Mouse (Mus musculus) heart, embryonic 15.5 days (tissue): ENCODE measurements around the gene Mpi. TPM values are rescaled to one million over a fixed set of nuclear protein-coding genes. Genes with fewer than 3 reads are reported as not detected.

Source experiments
- ATAC-seq: fragments of 200-750 bp; cut with Nextera tagmentation; replicated peaks from 2 replicates; pipeline ENCODE4 v1.8.0; 2017; ENCODE audit warnings: low read depth, moderate TSS enrichment; ENCODE audit not compliant: insufficient number of reproducible peaks, insufficient read depth, low FRiP score
- H3K27ac ChIP-seq: fragments of 300-500 bp; sonication (generic); 2 replicates; pipeline ENCODE4 v1.5.1; 2015; ENCODE audit warnings: mild to moderate bottlenecking, inconsistent platforms
- H3K27me3 ChIP-seq: fragments of 300-500 bp; sonication (generic); 2 replicates; pipeline ENCODE4 v1.6.1; 2015; ENCODE audit warnings: inconsistent platforms
- H3K36me3 ChIP-seq: fragments of 300-500 bp; sonication (generic); 2 replicates; pipeline ENCODE4 v1.6.1; 2015; ENCODE audit warnings: mild to moderate bottlenecking, inconsistent platforms
- H3K4me1 ChIP-seq: fragments of 300-500 bp; sonication (generic); replicated peaks from 2 replicates; pipeline ENCODE4 v1.6.1; 2015; ENCODE audit warnings: inconsistent platforms
- H3K4me2 ChIP-seq: fragments of 300-500 bp; sonication (generic); 2 replicates; pipeline ENCODE4 v1.6.1; 2015; ENCODE audit warnings: inconsistent platforms, mild to moderate bottlenecking, moderate library complexity
- H3K4me3 ChIP-seq: fragments of 300-500 bp; sonication (generic); 2 replicates; pipeline ENCODE4 v1.5.1; 2015; ENCODE audit warnings: mild to moderate bottlenecking, inconsistent platforms
- H3K9ac ChIP-seq: fragments of 300-500 bp; sonication (generic); 2 replicates; pipeline ENCODE4 v1.6.1; 2015; ENCODE audit warnings: mild to moderate bottlenecking, inconsistent platforms
- H3K9me3 ChIP-seq: fragments of 300-500 bp; sonication (generic); replicated peaks from 2 replicates; pipeline ENCODE4 v1.6.1; 2016; ENCODE audit warnings: inconsistent platforms
- WGBS: fragments of 180-500 bp; shearing (Covaris S2); methylation state at CpG from one replicate; pipeline ENCODE4 v1.1.7; 2015; ENCODE audit warnings: mixed read lengths; 5-methylcytosine and 5-hydroxymethylcytosine counted together
- polyA plus RNA-seq: library from polyadenylated mRNA; unstranded; fragments of >200 nt; fragmentation: Nextera tagmentation; extraction: Ambion mirVana; gene quantifications from 2 replicates; pipeline ENCODE4 v1.2.1, GENCODE M21; 2015

Mpi gene
- polyA plus RNA-seq, 1 experiment from 2014 or later = 75.2 TPM

DNA sequence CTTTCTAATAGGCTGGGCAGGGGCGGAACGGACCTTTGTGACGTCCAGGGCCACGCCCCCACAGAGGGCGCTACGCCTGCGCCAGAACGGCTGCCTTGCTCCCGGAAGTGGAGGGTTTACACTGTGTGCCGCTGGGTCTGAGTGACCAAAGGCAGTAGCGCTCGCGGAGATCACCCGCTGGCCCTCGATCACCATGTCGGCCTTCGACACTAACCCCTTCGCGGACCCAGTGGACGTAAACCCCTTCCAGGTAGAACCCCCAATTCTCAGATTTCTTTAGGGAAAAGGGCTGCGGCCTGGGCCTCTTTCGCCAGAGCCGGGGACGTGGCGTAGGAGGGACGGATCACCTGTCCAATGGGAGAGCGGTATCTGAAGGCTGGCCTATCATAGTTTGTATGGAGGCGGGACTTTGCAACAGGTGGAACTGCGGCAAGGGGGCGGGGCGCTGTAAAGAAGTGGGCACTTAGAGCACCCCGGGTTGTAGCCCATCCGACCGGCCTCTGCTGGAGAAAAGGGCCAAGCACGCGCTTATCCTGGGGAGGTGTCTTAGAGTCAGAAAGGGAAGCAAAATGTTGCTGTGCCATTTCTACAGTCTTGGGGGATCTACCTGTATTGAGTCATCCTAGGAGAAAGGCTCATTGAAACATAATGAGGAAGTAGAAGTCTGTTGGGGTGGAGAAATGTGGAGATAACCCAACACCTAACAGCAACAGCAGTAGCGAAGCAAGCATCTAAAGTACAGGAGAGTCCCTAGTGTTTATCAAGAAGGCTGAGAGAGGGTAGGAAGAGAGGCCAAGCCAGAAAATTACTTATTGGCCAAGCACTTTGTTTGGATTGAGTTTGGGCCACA lies 8.5 kb upstream of the Mpi start, which contains the start of gene Scamp2:
TSS of gene Scamp2 (plus strand) at position 83 of the 850 bp plus-strand sequence.
- Histone ChIP-seq H3K27me3 (no peaks in the 10 kb centered on the region), H3K27ac (peak within 1 kb of the TSS; percentile 80), H3K4me1 (peaks cover 38% of the 10 kb centered on the region), H3K36me3 (no peaks in the 10 kb centered on the region), H3K9me3 (no peaks in the 10 kb centered on the region), H3K4me2 (peak within 1 kb of the TSS; percentile 82), H3K4me3 (peak within 1 kb of the TSS; percentile 71), H3K9ac (peak within 1 kb of the TSS; percentile 78)
- ATAC-seq = peak; percentile 98
- WGBS = under 1% methylated on average over 37 of the region's 37 CpGs

DNA sequence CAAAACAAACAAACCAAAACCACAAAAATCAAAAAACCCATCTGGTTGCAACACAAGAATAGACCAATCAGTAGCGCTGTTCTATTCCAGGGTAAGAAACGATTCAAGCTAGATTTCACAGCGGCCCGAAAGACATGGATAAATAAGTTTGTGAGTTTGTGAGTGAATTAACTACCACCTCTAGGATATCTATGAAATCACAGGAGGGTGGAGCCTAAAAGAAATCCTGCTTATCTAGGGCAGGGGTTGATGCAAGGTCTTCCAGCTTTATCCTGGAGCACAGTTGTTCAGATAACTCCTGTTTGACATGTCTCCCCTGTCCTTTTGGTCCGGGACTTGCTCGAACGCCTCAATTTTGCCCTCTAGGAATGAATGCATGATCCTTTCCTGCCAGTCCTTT lies 7.7 kb upstream of the Mpi start:
- 26% methylated on average over 7 of the region's 7 CpGs for WGBS
- Histone ChIP-seq H3K9ac (peak overlapping the region; percentile 78), H3K4me3 (peak overlapping the region; percentile 71), H3K27me3 (no peaks in the 10 kb centered on the region), H3K4me1 (peaks cover 30% of the 10 kb centered on the region), H3K9me3 (no peaks in the 10 kb centered on the region), H3K4me2 (peak overlapping the region; percentile 82), H3K27ac (peak overlapping the region; percentile 80), H3K36me3 (no peaks in the 10 kb centered on the region)
- ATAC-seq = no peak

DNA sequence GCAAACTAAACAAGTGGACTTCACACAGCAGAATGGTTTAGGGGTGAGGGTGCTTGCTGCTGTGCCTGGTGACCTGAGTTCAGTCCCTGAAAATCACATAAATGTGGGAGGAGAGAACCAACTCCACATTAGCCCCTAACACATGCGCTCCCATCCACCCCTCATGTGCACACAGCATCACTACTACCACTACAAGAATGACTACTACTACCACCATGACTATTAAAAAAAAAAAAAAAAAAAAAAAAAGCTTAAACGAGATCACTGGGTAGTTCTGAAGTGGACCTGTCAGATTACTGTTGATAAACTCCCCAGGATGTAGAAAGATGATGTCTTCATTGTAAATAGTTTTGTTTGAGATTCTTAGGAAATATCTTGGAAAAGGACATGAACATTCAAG lies 7.0 kb upstream of the Mpi start:
- Histone ChIP-seq H3K27me3 (no peaks in the 10 kb centered on the region), H3K4me2 (no peak overlapping the region), H3K27ac (no peak overlapping the region), H3K9me3 (no peaks in the 10 kb centered on the region), H3K4me1 (peaks cover 26% of the 10 kb centered on the region), H3K4me3 (no peak overlapping the region), H3K36me3 (no peaks in the 10 kb centered on the region), H3K9ac (no peak overlapping the region)
- 55% methylated on average over 2 of the region's 2 CpGs for WGBS
- ATAC-seq = no peak

DNA sequence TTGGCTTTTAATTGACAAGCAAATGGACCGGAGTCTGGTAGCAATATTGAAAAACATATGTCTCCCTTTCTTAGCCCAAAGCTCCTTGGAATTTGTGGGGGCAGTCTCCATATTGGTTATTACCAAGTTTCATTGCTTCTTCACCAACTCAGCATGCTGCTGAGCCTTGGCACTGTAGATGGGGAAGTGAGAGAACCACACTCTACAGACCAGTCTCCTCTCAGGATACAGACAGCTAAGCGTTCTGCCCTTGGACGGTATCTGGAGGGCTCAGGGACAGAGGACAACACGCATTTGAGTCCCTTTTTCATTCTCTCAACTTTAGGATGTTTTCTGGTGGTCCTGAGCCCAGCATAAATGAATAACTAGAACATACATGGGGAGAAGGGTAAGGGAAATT lies 6.1 kb upstream of the Mpi start:
- Histone ChIP-seq H3K4me1 (peaks cover 26% of the 10 kb centered on the region), H3K27ac (no peak overlapping the region), H3K9ac (no peak overlapping the region), H3K4me3 (no peak overlapping the region), H3K27me3 (no peaks in the 10 kb centered on the region), H3K9me3 (no peaks in the 10 kb centered on the region), H3K36me3 (no peaks in the 10 kb centered on the region), H3K4me2 (no peak overlapping the region)
- no peak for ATAC-seq
- 75% methylated on average over 4 of the region's 4 CpGs for WGBS

DNA sequence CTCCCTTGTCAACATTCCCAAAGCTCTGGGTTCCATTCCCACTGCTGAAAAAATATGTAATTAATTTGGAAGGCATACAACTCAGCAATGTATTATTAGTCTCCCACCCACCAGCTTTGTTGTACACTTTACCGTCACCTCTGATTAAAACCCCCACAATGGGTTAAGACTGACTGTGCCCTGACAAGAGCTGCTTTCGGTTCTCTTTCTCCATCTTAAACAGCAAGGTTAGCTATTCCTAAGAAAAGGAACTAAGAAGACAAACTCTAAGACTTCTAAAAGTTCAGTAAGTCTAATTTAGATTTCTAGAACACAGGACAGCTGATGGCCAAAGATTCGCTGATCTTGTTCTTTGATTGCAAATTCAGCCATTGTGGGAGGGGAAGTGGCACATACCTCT lies 4.7 kb upstream of the Mpi start:
- no peak overlapping the region for H3K4me3 ChIP-seq
- no peak overlapping the region for H3K4me2 ChIP-seq
- H3K27ac ChIP-seq = no peak overlapping the region
- no peaks in the 10 kb centered on the region for H3K27me3 ChIP-seq
- no peaks in the 10 kb centered on the region for H3K36me3 ChIP-seq
- no peak overlapping the region for H3K9ac ChIP-seq
- WGBS = 67% methylated on average over 3 of the region's 3 CpGs
- no peaks in the 10 kb centered on the region for H3K9me3 ChIP-seq
- no peak for ATAC-seq
- peaks cover 14% of the 10 kb centered on the region for H3K4me1 ChIP-seq

DNA sequence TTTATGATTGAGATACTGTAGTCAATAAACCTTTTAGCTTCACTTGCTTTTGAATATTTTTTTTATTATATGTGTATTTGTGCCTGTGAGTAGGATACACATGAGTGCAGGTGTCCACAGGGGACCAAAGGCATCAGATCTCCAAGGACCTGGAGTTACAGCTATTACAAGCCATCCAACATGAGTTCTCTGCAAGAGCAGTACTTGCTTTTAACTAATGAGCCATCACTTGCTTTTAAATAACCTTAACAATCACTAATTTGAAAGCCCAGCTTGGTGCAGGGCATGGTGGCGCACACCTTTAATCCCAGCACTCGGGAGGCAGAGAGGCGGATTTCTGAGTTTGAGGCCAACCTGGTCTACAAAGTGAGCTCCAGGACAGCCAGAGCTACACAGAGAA lies 2.2 kb upstream of the Mpi start:
- peaks cover 18% of the 10 kb centered on the region for H3K4me1 ChIP-seq

DNA sequence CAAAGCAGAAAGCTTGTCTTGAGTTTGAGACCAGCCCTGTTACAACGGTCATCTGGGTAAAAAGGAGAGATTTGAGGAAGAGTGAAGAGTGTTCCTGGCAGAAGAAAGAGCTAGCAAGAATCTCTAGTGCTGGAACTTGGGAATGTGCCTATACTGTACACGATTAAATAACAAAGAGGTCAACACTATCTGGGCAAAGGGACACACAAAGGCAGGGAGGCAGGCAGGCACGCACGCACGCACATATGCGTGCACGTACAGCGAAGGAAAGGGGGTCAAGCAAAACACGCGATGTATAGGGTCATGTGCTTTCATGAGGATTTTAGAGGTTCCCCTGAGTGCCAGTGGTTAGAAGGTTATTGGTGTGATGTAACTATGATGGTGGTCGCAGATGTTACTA lies 556 bp upstream of the Mpi start:
- Histone ChIP-seq H3K4me3 (no peak overlapping the region), H3K27me3 (no peaks in the 10 kb centered on the region), H3K4me1 (peaks cover 33% of the 10 kb centered on the region), H3K9me3 (no peaks in the 10 kb centered on the region), H3K4me2 (no peak overlapping the region), H3K36me3 (peaks cover 18% of the 10 kb centered on the region; the same call in 1 of the 2 replicates), H3K27ac (no peak overlapping the region), H3K9ac (no peak overlapping the region)
- WGBS = 69% methylated on average over 11 of the region's 11 CpGs
- no peak for ATAC-seq

More for the DNA sequence above, 2.2 kb upstream of the Mpi start:
- Histone ChIP-seq H3K27ac (no peak overlapping the region), H3K9me3 (no peaks in the 10 kb centered on the region), H3K36me3 (peaks cover 4% of the 10 kb centered on the region; the same call in 1 of the 2 replicates), H3K4me3 (no peak overlapping the region), H3K27me3 (no peaks in the 10 kb centered on the region), H3K4me2 (no peak overlapping the region), H3K9ac (no peak overlapping the region)
- ATAC-seq = no peak
- WGBS = 59% methylated on average over 3 of the region's 3 CpGs

DNA sequence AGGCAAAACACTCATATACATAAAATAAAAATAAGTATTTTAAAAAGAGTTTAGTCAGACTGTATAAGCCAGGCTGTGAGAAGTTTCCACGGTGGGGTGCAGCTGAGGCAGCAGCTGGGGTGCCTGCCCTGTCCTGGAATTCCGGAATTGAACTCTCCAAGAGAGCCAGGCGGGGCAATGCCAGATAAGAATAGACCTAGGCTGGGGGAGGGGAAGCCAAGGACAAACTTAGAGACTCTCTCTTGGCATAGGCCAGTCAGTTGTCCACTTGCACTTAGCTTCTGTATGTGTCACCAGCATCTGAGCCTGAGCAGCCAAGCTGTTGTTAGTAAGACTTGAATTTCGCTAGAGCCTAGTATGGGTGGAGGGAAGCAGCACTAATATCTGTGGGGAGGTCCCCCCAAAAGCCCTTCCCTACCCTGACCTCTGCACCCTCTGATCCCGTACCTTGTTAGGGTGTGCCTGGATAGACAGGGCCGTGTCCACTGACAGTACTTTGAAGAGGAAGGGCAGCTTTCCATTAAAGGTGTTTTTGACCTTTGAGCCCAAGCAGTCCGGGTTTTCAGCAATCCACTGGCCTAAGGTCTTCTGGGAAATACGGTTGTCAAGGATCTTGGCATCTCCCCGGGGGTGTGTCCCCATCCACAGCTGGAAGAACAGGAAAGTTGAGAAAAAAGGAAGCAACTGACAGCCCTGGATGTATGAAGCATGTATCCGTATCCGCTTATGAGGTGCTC lies 2.3 kb downstream of the Mpi start:
- H3K27ac ChIP-seq = peak overlapping the region; percentile 88
- peaks cover 40% of the 10 kb centered on the region for H3K36me3 ChIP-seq

DNA sequence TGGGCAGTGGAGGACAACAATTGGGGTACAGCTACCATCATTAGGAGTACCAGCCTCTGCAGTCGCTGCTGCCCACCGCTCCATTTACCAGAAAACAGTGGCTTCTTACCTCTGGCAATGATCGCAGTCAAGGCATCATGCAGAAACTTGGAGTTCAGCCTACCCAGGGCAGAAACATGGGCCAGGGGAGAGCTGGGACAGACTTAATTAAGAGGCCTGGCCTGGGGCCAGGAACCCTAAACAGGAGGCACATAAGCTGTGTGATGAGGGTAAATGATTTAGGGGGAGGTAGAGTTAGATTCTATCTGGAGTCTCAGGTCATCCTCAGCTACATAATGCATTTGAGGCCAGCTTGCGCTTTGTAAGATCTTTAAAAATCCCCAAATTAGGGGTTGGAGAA lies 3.4 kb downstream of the Mpi start:
- Histone ChIP-seq H3K36me3 (peaks cover 51% of the 10 kb centered on the region), H3K9me3 (no peaks in the 10 kb centered on the region), H3K27me3 (no peaks in the 10 kb centered on the region), H3K27ac (peak overlapping the region; percentile 88), H3K4me3 (no peak overlapping the region), H3K9ac (no peak overlapping the region), H3K4me1 (peaks cover 38% of the 10 kb centered on the region), H3K4me2 (no peak overlapping the region)
- ATAC-seq = no peak
- WGBS = 87% methylated on average over 4 of the region's 4 CpGs

More for the DNA sequence above, 2.3 kb downstream of the Mpi start:
- H3K4me2 ChIP-seq = peak overlapping the region; percentile 38
- WGBS = 59% methylated on average over 11 of the region's 11 CpGs
- peak; percentile 79 for ATAC-seq
- no peaks in the 10 kb centered on the region for H3K27me3 ChIP-seq
- peaks cover 38% of the 10 kb centered on the region for H3K4me1 ChIP-seq
- no peak overlapping the region for H3K9ac ChIP-seq
- H3K9me3 ChIP-seq = no peaks in the 10 kb centered on the region
- no peak overlapping the region for H3K4me3 ChIP-seq

DNA sequence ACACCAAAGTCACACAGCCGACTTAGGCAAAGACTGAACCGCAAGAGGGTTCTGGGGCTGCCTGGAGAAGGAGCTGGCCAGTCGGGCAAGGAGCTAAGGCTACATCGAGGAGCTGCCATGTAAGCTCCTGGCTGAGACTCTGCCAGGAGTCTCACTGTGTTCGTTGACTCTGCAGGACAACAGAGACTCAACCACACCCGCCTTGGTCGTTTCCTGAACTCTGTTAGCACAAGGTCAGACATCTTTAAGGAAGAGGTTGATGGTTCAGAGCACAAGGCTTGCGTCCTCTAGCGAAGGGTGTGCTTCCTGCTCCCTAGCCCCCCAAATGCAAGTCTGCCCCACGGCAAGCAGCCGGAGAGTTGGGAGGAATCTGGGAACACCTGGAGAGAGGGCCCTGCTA lies 4.7 kb downstream of the Mpi start:
- Histone ChIP-seq H3K27me3 (no peaks in the 10 kb centered on the region), H3K9ac (no peak overlapping the region), H3K27ac (no peak overlapping the region), H3K36me3 (peaks cover 64% of the 10 kb centered on the region), H3K4me1 (peaks cover 38% of the 10 kb centered on the region), H3K9me3 (no peaks in the 10 kb centered on the region), H3K4me2 (no peak overlapping the region), H3K4me3 (no peak overlapping the region)
- 83% methylated on average over 11 of the region's 11 CpGs for WGBS
- no peak for ATAC-seq

DNA sequence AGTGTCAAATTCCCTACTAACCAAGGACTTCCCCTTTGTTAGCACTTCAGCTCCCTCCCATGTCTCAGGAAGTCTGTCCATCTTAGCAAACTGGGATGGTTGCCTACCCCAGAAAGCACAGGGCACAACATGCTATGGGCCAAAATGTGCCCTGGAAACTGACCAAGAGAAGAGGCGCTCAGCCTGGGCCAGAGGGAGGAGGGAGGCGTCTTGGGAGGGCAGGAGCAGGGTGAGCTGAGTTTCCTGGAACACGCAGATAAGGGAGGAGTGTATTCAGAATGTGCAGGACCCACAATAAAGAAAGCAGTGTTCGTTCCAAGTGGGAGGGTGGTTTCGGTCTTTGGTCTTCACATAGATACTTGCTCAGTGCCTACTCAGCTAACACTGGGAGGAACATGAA lies 5.3 kb downstream of the Mpi start:
- Histone ChIP-seq H3K27me3 (no peaks in the 10 kb centered on the region), H3K4me2 (no peak overlapping the region), H3K4me1 (peaks cover 38% of the 10 kb centered on the region), H3K4me3 (no peak overlapping the region), H3K9ac (no peak overlapping the region), H3K27ac (0 out of 2 replicates have a peak overlapping the region, but pooled peaks have one; percentile 8), H3K36me3 (peaks cover 70% of the 10 kb centered on the region), H3K9me3 (no peaks in the 10 kb centered on the region)
- 64% methylated on average over 5 of the region's 5 CpGs for WGBS
- no peak; the same call in 1 of the 2 replicates for ATAC-seq
